Mouse (Mus musculus) stomach, embryonic 16.5 days (tissue): ENCODE results near the gene Ebf1. TPM values are rescaled to one million over a fixed set of nuclear protein-coding genes. Genes with fewer than 3 reads are reported as not detected.

Experiments
- ATAC-seq: fragments of 200-750 bp; cut with Nextera tagmentation; 2 replicates; pipeline ENCODE4 v1.8.0; 2017; ENCODE audit warnings: moderate number of reproducible peaks, moderate TSS enrichment; ENCODE audit not compliant: insufficient read depth, low FRiP score
- H3K27ac ChIP-seq: fragments of 300-500 bp; sonication (generic); 2 replicates; pipeline ENCODE4 v1.5.1; 2014; ENCODE audit warnings: low read length
- H3K27me3 ChIP-seq: fragments of 300-500 bp; sonication (generic); 2 replicates; pipeline ENCODE4 v1.6.1; 2014; ENCODE audit warnings: low read length, control low read depth, mixed read lengths; ENCODE audit not compliant: control insufficient read depth, insufficient read depth
- H3K36me3 ChIP-seq: fragments of 300-500 bp; sonication (generic); 2 replicates; pipeline ENCODE4 v1.6.1; 2014; ENCODE audit warnings: low read length; ENCODE audit not compliant: control insufficient read depth, insufficient read depth
- H3K4me1 ChIP-seq: fragments of 300-500 bp; sonication (generic); 2 replicates; pipeline ENCODE4 v1.6.1; 2014; ENCODE audit warnings: low read length, control low read depth, mixed read lengths; ENCODE audit not compliant: control insufficient read depth, insufficient read depth
- H3K4me2 ChIP-seq: fragments of 300-500 bp; sonication (generic); 2 replicates; pipeline ENCODE4 v1.6.1; 2014; ENCODE audit warnings: low read depth, low read length, mixed read lengths
- H3K4me3 ChIP-seq: fragments of 300-500 bp; sonication (generic); replicated peaks from 2 replicates; pipeline ENCODE4 v1.5.1; 2014; ENCODE audit warnings: mild to moderate bottlenecking, low read length
- H3K9ac ChIP-seq: fragments of 300-500 bp; sonication (generic); 2 replicates; pipeline ENCODE4 v1.6.1; 2014; ENCODE audit warnings: low read length
- H3K9me3 ChIP-seq: fragments of 300-500 bp; sonication (generic); replicated peaks from 2 replicates; pipeline ENCODE4 v1.6.1; 2016; ENCODE audit warnings: low read length, control low read depth; ENCODE audit not compliant: control insufficient read depth
- WGBS: fragments of 180-500 bp; shearing (Covaris S2); extraction: QIAGEN DNeasy Blood & Tissue Kit; methylation state at CpG from one replicate; pipeline ENCODE4 v1.1.7; 2014; 5-methylcytosine and 5-hydroxymethylcytosine counted together
- polyA plus RNA-seq: library from polyadenylated mRNA; unstranded; fragments of >200 nt; fragmentation: Nextera tagmentation; extraction: Ambion mirVana; gene quantifications from 2 replicates; pipeline ENCODE4 v1.2.1, GENCODE M21; 2015

The Ebf1 gene
- polyA plus RNA-seq, 1 experiment from 2014 or later = 12.4 TPM

GRCm38 (mm10) chr11:44837592-44837991 is 220.5 kb downstream of the Ebf1 start:
- H3K27me3 ChIP-seq = 0 out of 2 replicates have a peak, but pooled peaks cover 4% of the 10 kb centered on the region
- H3K4me3 ChIP-seq = no peak overlapping the region
- no peak overlapping the region for H3K27ac ChIP-seq
- no peaks in the 10 kb centered on the region for H3K9me3 ChIP-seq
- WGBS = 91% methylated on average over 2 of the region's 2 CpGs
- H3K4me1 ChIP-seq = 0 out of 2 replicates have a peak, but pooled peaks cover 3% of the 10 kb centered on the region
- no peaks in the 10 kb centered on the region for H3K36me3 ChIP-seq
- H3K4me2 ChIP-seq = no peak overlapping the region
- H3K9ac ChIP-seq = no peak overlapping the region
- no peak for ATAC-seq

GRCm38 (mm10) chr11:44841127-44842056 is 224.3 kb downstream of the Ebf1 start:
- Histone ChIP-seq H3K36me3 (no peaks in the 10 kb centered on the region), H3K27me3 (no peaks in the 10 kb centered on the region), H3K4me3 (no peak overlapping the region), H3K9ac (no peak overlapping the region), H3K4me2 (no peak overlapping the region), H3K27ac (no peak overlapping the region), H3K9me3 (no peaks in the 10 kb centered on the region), H3K4me1 (no peaks in the 10 kb centered on the region)
- no peak for ATAC-seq
- 44% methylated on average over 14 of the region's 14 CpGs for WGBS

GRCm38 (mm10) chr11:44851874-44852273 is 234.8 kb downstream of the Ebf1 start:
- H3K27me3 ChIP-seq = no peaks in the 10 kb centered on the region
- WGBS = 83% methylated on average over 3 of the region's 3 CpGs
- no peak overlapping the region for H3K27ac ChIP-seq
- no peaks in the 10 kb centered on the region for H3K36me3 ChIP-seq
- no peaks in the 10 kb centered on the region for H3K9me3 ChIP-seq
- H3K9ac ChIP-seq = no peak overlapping the region
- H3K4me3 ChIP-seq = no peak overlapping the region
- no peaks in the 10 kb centered on the region for H3K4me1 ChIP-seq
- ATAC-seq = no peak
- H3K4me2 ChIP-seq = no peak overlapping the region

- H3K4me1 ChIP-seq = no peaks in the 10 kb centered on the region
- no peaks in the 10 kb centered on the region for H3K27me3 ChIP-seq
- H3K36me3 ChIP-seq = no peaks in the 10 kb centered on the region
- no peak for ATAC-seq
- no peak overlapping the region for H3K4me3 ChIP-seq
- H3K9me3 ChIP-seq = no peaks in the 10 kb centered on the region
- no peak overlapping the region for H3K27ac ChIP-seq
- H3K4me2 ChIP-seq = no peak overlapping the region
- WGBS = 90% methylated on average over 10 of the region's 10 CpGs
- no peak overlapping the region for H3K9ac ChIP-seq
Measured at GRCm38 (mm10) chr11:44852921-44853320, 235.8 kb downstream of the Ebf1 start.

- 76% methylated on average over 7 of the region's 7 CpGs for WGBS
- Histone ChIP-seq H3K27ac (no peak overlapping the region), H3K4me3 (no peak overlapping the region), H3K27me3 (no peaks in the 10 kb centered on the region), H3K4me2 (no peak overlapping the region), H3K36me3 (no peaks in the 10 kb centered on the region), H3K4me1 (no peaks in the 10 kb centered on the region), H3K9me3 (no peaks in the 10 kb centered on the region), H3K9ac (no peak overlapping the region)
- ATAC-seq = no peak
Measured at GRCm38 (mm10) chr11:44854496-44854895, 237.4 kb downstream of the Ebf1 start.

- Histone ChIP-seq H3K27ac (no peak overlapping the region), H3K4me2 (no peak overlapping the region), H3K36me3 (no peaks in the 10 kb centered on the region), H3K4me3 (no peak overlapping the region), H3K9ac (no peak overlapping the region), H3K4me1 (no peaks in the 10 kb centered on the region), H3K27me3 (no peaks in the 10 kb centered on the region), H3K9me3 (no peaks in the 10 kb centered on the region)
- no peak for ATAC-seq
- 77% methylated on average over 5 of the region's 5 CpGs for WGBS
Measured at GRCm38 (mm10) chr11:44861108-44861507, 244.0 kb downstream of the Ebf1 start.

GRCm38 (mm10) chr11:44863910-44864309 is 246.8 kb downstream of the Ebf1 start:
- ATAC-seq = no peak
- no peak overlapping the region for H3K27ac ChIP-seq
- no peaks in the 10 kb centered on the region for H3K36me3 ChIP-seq
- 64% methylated on average over 8 of the region's 8 CpGs for WGBS
- H3K4me2 ChIP-seq = no peak overlapping the region
- H3K9ac ChIP-seq = no peak overlapping the region
- H3K4me3 ChIP-seq = no peak overlapping the region
- H3K9me3 ChIP-seq = no peaks in the 10 kb centered on the region
- no peaks in the 10 kb centered on the region for H3K4me1 ChIP-seq
- no peaks in the 10 kb centered on the region for H3K27me3 ChIP-seq

GRCm38 (mm10) chr11:44866476-44867149 is 249.5 kb downstream of the Ebf1 start:
- H3K9me3 ChIP-seq = no peaks in the 10 kb centered on the region
- no peaks in the 10 kb centered on the region for H3K36me3 ChIP-seq
- WGBS = 65% methylated on average over 14 of the region's 14 CpGs
- ATAC-seq = no peak
- no peak overlapping the region for H3K4me3 ChIP-seq
- no peaks in the 10 kb centered on the region for H3K4me1 ChIP-seq
- H3K27me3 ChIP-seq = no peaks in the 10 kb centered on the region
- no peak overlapping the region for H3K27ac ChIP-seq
- no peak overlapping the region for H3K4me2 ChIP-seq
- no peak overlapping the region for H3K9ac ChIP-seq

- no peaks in the 10 kb centered on the region for H3K9me3 ChIP-seq
- no peaks in the 10 kb centered on the region for H3K4me1 ChIP-seq
- H3K9ac ChIP-seq = no peak overlapping the region
- no peak overlapping the region for H3K4me2 ChIP-seq
- no peaks in the 10 kb centered on the region for H3K36me3 ChIP-seq
- no peak for ATAC-seq
- WGBS = 64% methylated on average over 4 of the region's 4 CpGs
- H3K27ac ChIP-seq = no peak overlapping the region
- H3K4me3 ChIP-seq = no peak overlapping the region
- H3K27me3 ChIP-seq = no peaks in the 10 kb centered on the region
Measured at GRCm38 (mm10) chr11:44867433-44867832, 250.3 kb downstream of the Ebf1 start.
